ENCODE assay signal across 23 mouse cellular contexts in genomic region chrX:41735646-41736045, GRCm38 (mm10).
DNase-seq lines count a peak whose midpoint lies in the region; ATAC-seq and TF ChIP-seq lines count a peak whose summit lies in the region.
"Had no signal": no experiment of that assay in that cellular context is flagged by ENCODE, and none has a peak within 500 bp of the region (broad histone marks: within the 10 kb centered on the region; RNA-seq: fewer than 3 reads in every experiment).

No protein-coding gene starts in this region.

- H3K9ac ChIP-seq in forebrain, embryonic 14.5 days (ENCODE audit: low read length), result no peak overlapping the region
- H3K9ac ChIP-seq in forebrain, embryonic 11.5 days (ENCODE audit: low read length), result no peak overlapping the region
- no peak overlapping the region for H3K9ac ChIP-seq in forebrain, embryonic 16.5 days (replicated peaks; ENCODE audit: low read depth, low read length)
- no peak overlapping the region for H3K9ac ChIP-seq in heart, embryonic 12.5 days
- H3K9ac ChIP-seq: embryonic facial prominence, embryonic 13.5 days; embryonic facial prominence, embryonic 15.5 days had no signal

- DNase-seq in forebrain, embryonic 14.5 days (ENCODE audit: low spot score), result peak; percentile 28
- DNase-seq in forebrain, embryonic 11.5 days (ENCODE audit: low spot score), result no peak
- DNase-seq in forebrain, embryonic 10.5 days (ENCODE audit: extremely low spot score, low spot score), result no peak
- DNase-seq in brain, embryonic 14.5 days (ENCODE audit: low read depth), result peak; percentile 60
- DNase-seq in retina, postnatal 1 day, result peak; percentile 4
- no peak for DNase-seq in kidney, adult 2 months
- DNase-seq: adrenal gland, adult 8-10 months; adrenal gland, postnatal 14 days; adrenal gland, postnatal 36 days; cerebellum, adult 11 months; cerebellum, adult 18-20 months; cerebellum, adult 8-10 months; cerebellum, adult 9-11 months; cerebellum, postnatal 14 days; cerebellum, postnatal 36 days; embryo, embryonic 11 days had no signal

- H3K4me1 ChIP-seq in forebrain, embryonic 14.5 days (ENCODE audit: control insufficient read depth, insufficient read depth, low read length), result no peaks in the 10 kb centered on the region
- no peaks in the 10 kb centered on the region for H3K4me1 ChIP-seq in forebrain, embryonic 11.5 days (replicated peaks; ENCODE audit: control insufficient read depth, insufficient read depth, low read length)
- H3K4me1 ChIP-seq in forebrain, embryonic 16.5 days (replicated peaks; ENCODE audit: control insufficient read depth, insufficient read depth, low read length), result no peaks in the 10 kb centered on the region
- H3K4me1 ChIP-seq in forebrain, embryonic 10.5 days, result no peaks in the 10 kb centered on the region
- no peaks in the 10 kb centered on the region for H3K4me1 ChIP-seq in heart, embryonic 12.5 days (replicated peaks)
- H3K4me1 ChIP-seq in kidney, adult 2 months (ENCODE audit: control insufficient read depth, insufficient read depth, low read length), result no peaks in the 10 kb centered on the region
- H3K4me1 ChIP-seq: embryonic facial prominence, embryonic 13.5 days; embryonic facial prominence, embryonic 15.5 days had no signal

- no peaks in the 10 kb centered on the region for H3K9me3 ChIP-seq in forebrain, embryonic 14.5 days (replicated peaks; ENCODE audit: control insufficient read depth, low read length)
- H3K9me3 ChIP-seq in forebrain, embryonic 11.5 days (ENCODE audit: control insufficient read depth, low read length), result no peaks in the 10 kb centered on the region
- no peaks in the 10 kb centered on the region for H3K9me3 ChIP-seq in forebrain, embryonic 16.5 days (ENCODE audit: control insufficient read depth, low read length)
- H3K9me3 ChIP-seq in forebrain, embryonic 10.5 days, result peaks cover 3% of the 10 kb centered on the region; the same call in 1 of the 2 replicates
- H3K9me3 ChIP-seq in heart, embryonic 12.5 days (replicated peaks), result no peaks in the 10 kb centered on the region
- H3K9me3 ChIP-seq: embryonic facial prominence, embryonic 13.5 days; embryonic facial prominence, embryonic 15.5 days had no signal

- H3K4me3 ChIP-seq in forebrain, embryonic 14.5 days (ENCODE audit: low read depth, low read length), result no peak overlapping the region
- H3K4me3 ChIP-seq in forebrain, embryonic 11.5 days (ENCODE audit: low read depth, low read length), result no peak overlapping the region
- H3K4me3 ChIP-seq in forebrain, embryonic 16.5 days (replicated peaks; ENCODE audit: low read length), result no peak overlapping the region
- H3K4me3 ChIP-seq in forebrain, embryonic 10.5 days, result no peak overlapping the region
- H3K4me3 ChIP-seq in heart, embryonic 12.5 days, result no peak overlapping the region
- no peak overlapping the region for H3K4me3 ChIP-seq in kidney, adult 2 months (ENCODE audit: insufficient read depth, low read depth, low read length)
- H3K4me3 ChIP-seq: embryonic facial prominence, embryonic 13.5 days; embryonic facial prominence, embryonic 15.5 days; erythroblast, embryonic 14.5 days had no signal

- TF ChIP-seq CTCF in brain, embryonic 14.5 days (IDR thresholded peaks at IDR 0.05; ENCODE audit: borderline replicate concordance, extremely low read depth, insufficient read depth, insufficient read length), result no peak
- TF ChIP-seq CTCF in kidney, adult 2 months (conservative IDR thresholded peaks at IDR 0.05; ENCODE audit: insufficient read depth, insufficient read length, low read depth, low read length), result no peak

- ATAC-seq in forebrain, embryonic 14.5 days, result peak; percentile 52
- ATAC-seq in forebrain, embryonic 11.5 days (replicated peaks; ENCODE audit: low FRiP score), result no peak
- ATAC-seq in forebrain, embryonic 16.5 days, result peak; percentile 69
- ATAC-seq in heart, embryonic 12.5 days (ENCODE audit: insufficient number of reproducible peaks, low FRiP score), result no peak
- ATAC-seq: activated CD4-positive, CD25-positive, alpha-beta regulatory T cell, adult 4 months; Patski had no signal

- no peaks in the 10 kb centered on the region for H3K27me3 ChIP-seq in forebrain, embryonic 14.5 days (replicated peaks; ENCODE audit: control insufficient read depth, insufficient read depth, low read length)
- no peaks in the 10 kb centered on the region for H3K27me3 ChIP-seq in forebrain, embryonic 11.5 days (ENCODE audit: control insufficient read depth, insufficient read depth, low read length)
- no peaks in the 10 kb centered on the region for H3K27me3 ChIP-seq in forebrain, embryonic 16.5 days (replicated peaks; ENCODE audit: control insufficient read depth, insufficient read depth, low read length)
- H3K27me3 ChIP-seq in forebrain, embryonic 10.5 days (ENCODE audit: poor library complexity, severe bottlenecking), result no peaks in the 10 kb centered on the region
- no peaks in the 10 kb centered on the region for H3K27me3 ChIP-seq in heart, embryonic 12.5 days (replicated peaks)
- no peaks in the 10 kb centered on the region for H3K27me3 ChIP-seq in kidney, adult 2 months (replicated peaks; ENCODE audit: control insufficient read depth, insufficient read depth, low read length)
- H3K27me3 ChIP-seq: embryonic facial prominence, embryonic 13.5 days; embryonic facial prominence, embryonic 15.5 days had no signal

- H3K4me2 ChIP-seq in forebrain, embryonic 14.5 days (ENCODE audit: low read length), result no peak overlapping the region
- H3K4me2 ChIP-seq in forebrain, embryonic 11.5 days (ENCODE audit: low read depth, low read length, severe bottlenecking), result no peak overlapping the region
- H3K4me2 ChIP-seq in forebrain, embryonic 16.5 days (ENCODE audit: low read length), result no peak overlapping the region
- no peak overlapping the region for H3K4me2 ChIP-seq in heart, embryonic 12.5 days
- H3K4me2 ChIP-seq: embryonic facial prominence, embryonic 13.5 days; embryonic facial prominence, embryonic 15.5 days had no signal

- H3K27ac ChIP-seq in forebrain, embryonic 14.5 days (ENCODE audit: low read depth, low read length), result no peak overlapping the region
- no peak overlapping the region for H3K27ac ChIP-seq in forebrain, embryonic 11.5 days (ENCODE audit: low read depth, low read length)
- H3K27ac ChIP-seq in forebrain, embryonic 16.5 days (ENCODE audit: low read length), result no peak overlapping the region
- no peak overlapping the region for H3K27ac ChIP-seq in forebrain, embryonic 10.5 days
- no peak overlapping the region for H3K27ac ChIP-seq in heart, embryonic 12.5 days (ENCODE audit: poor library complexity, severe bottlenecking)
- H3K27ac ChIP-seq in kidney, adult 2 months (ENCODE audit: insufficient read depth, low read depth, low read length), result no peak overlapping the region
- H3K27ac ChIP-seq: embryonic facial prominence, embryonic 13.5 days; embryonic facial prominence, embryonic 15.5 days had no signal

- H3K36me3 ChIP-seq in forebrain, embryonic 14.5 days (ENCODE audit: control insufficient read depth, insufficient read depth, low read length), result no peaks in the 10 kb centered on the region
- no peaks in the 10 kb centered on the region for H3K36me3 ChIP-seq in forebrain, embryonic 11.5 days (ENCODE audit: control insufficient read depth, insufficient read depth, low read length)
- no peaks in the 10 kb centered on the region for H3K36me3 ChIP-seq in forebrain, embryonic 16.5 days (ENCODE audit: control insufficient read depth, insufficient read depth)
- no peaks in the 10 kb centered on the region for H3K36me3 ChIP-seq in forebrain, embryonic 10.5 days (replicated peaks)
- H3K36me3 ChIP-seq in heart, embryonic 12.5 days, result no peaks in the 10 kb centered on the region
- no peaks in the 10 kb centered on the region for H3K36me3 ChIP-seq in kidney, adult 2 months (ENCODE audit: control insufficient read depth, insufficient read depth, low read length)
- H3K36me3 ChIP-seq: embryonic facial prominence, embryonic 13.5 days; embryonic facial prominence, embryonic 15.5 days had no signal

- TF ChIP-seq POLR2A in brain, embryonic 14.5 days (IDR thresholded peaks at IDR 0.05; ENCODE audit: borderline replicate concordance, extremely low read depth, insufficient read depth, insufficient read length, poor library complexity, severe bottlenecking), result no peak
- no peak for TF ChIP-seq POLR2A in kidney, adult 2 months (IDR thresholded peaks at IDR 0.05; ENCODE audit: low read depth, low read length)

Comparison
In these comparisons a context has a peak if more than half of its experiments do, and no peak if none do; other contexts are left out.
1. ATAC-seq: peak in forebrain, embryonic 14.5 days (single experiment) and forebrain, embryonic 16.5 days (single experiment); none in forebrain, embryonic 11.5 days (single experiment) and heart, embryonic 12.5 days (single experiment).
2. DNase-seq: peak in forebrain, embryonic 14.5 days (single experiment), brain, embryonic 14.5 days (single experiment) and retina, postnatal 1 day (single experiment); none in forebrain, embryonic 11.5 days (single experiment), forebrain, embryonic 10.5 days (single experiment) and kidney, adult 2 months (single experiment).